Mouse (Mus musculus): ENCODE results near the gene Ppp6r1.

DNA sequence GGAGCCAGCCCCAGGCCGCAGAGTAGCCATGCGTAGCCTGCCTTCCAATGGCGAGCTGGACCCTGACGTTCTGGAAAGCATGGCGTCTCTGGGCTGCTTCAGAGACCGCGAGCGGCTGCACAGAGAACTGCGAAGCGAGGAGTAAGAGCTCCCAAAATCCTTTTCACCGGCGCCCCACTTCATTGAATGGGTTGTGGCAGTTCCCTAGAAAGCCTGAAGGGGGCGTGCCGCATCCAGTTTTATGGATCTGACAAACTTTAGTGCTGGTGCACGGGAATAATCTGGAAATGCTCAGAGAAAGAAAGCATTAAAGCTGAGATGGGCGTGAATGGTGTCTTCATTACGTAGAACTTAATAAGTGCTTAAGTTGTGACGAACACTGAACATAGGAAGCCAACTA is 46.3 kb upstream of the Ppp6r1 start:
- TF ChIP-seq CTCF (IDR thresholded peaks at IDR 0.05; ENCODE audit: extremely low read depth, insufficient read depth, low read length), result peak; percentile 36; the same call in 1 of the 2 replicates
- no peak for TF ChIP-seq POLR2A (IDR thresholded peaks at IDR 0.05; ENCODE audit: extremely low read depth, insufficient read depth, low read length)

All from cortical plate, adult 2 months (tissue).